Mouse (Mus musculus): ENCODE data around the gene Dab2ip. TPM values are rescaled to one million over a fixed set of nuclear protein-coding genes. Genes with fewer than 3 reads are reported as not detected.

Gene Dab2ip
- total and polyA plus RNA-seq, 3 experiments: 4.9 to 15.6 (median 7.8) TPM

DNA sequence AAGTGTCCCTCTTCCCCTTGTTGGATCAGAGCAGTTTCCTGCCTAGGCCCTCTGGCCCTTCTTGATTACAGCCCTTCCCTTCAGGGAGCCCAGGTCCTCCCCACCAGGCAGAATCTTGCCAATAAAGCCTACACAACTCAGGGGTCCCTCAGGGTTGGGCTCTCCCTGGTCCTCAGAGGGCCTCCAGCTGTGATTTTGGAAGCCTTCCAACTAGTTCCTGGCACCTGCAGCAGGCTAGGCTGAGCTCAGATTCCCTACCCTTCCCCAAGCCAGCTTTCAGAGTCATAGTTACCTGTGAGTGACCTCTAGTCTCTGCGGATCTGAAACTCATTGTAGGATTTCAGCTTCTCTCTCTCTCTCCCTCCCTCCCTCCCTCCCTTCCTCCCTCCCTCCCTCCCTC lies 47.1 kb upstream of the Dab2ip start:
- no peaks in the 10 kb centered on the region for H3K27me3 ChIP-seq (replicated peaks)
- no peaks in the 10 kb centered on the region for H3K9me3 ChIP-seq (replicated peaks; ENCODE audit: low read length)
- no peak overlapping the region for H3K4me2 ChIP-seq (ENCODE audit: insufficient read depth, low read depth, poor library complexity, severe bottlenecking)
- no peak overlapping the region for H3K9ac ChIP-seq (ENCODE audit: insufficient read depth, low read depth)
- H3K4me1 ChIP-seq (ENCODE audit: control insufficient read depth in 1 of 2, insufficient read depth in 2 of 2): peaks cover 10 to 45% of the 10 kb centered on the region in 2 experiments
- H3K79me2 ChIP-seq (replicated peaks; ENCODE audit: control insufficient read depth, extremely low read depth, insufficient read depth, poor library complexity, severe bottlenecking): no peaks in the 10 kb centered on the region
- DNase-seq (ENCODE audit: extremely low read depth): no peak
- dilution Hi-C loops (cut with MboI; ENCODE audit: extremely low pct_ligation_motif_present, extremely low pct_unique_long_range_greater_than_20kb, low sequenced_read_pairs): no loop called here
- in situ Hi-C loops (cut with MboI; ENCODE audit: low pct_ligation_motif_present, low pct_unique_long_range_greater_than_20kb, low sequenced_read_pairs): no loop called here
- TF ChIP-seq IRF4 (IDR thresholded peaks at IDR 0.05; ENCODE audit: low read depth, low read length) (no peak), JUN (IDR thresholded peaks at IDR 0.05; ENCODE audit: insufficient read depth, low read depth, low read length) (no peak), GABPA (IDR thresholded peaks at IDR 0.05; ENCODE audit: insufficient replicate concordance, low read depth, low read length) (no peak), RCOR1 (conservative IDR thresholded peaks at IDR 0.05; ENCODE audit: low read depth, low read length) (no peak), MEF2A (IDR thresholded peaks at IDR 0.05; ENCODE audit: borderline replicate concordance, low read depth, low read length) (no peak), POLR2AphosphoS2 (IDR thresholded peaks at IDR 0.05; ENCODE audit: low read depth, low read length) (no peak), USF1 (IDR thresholded peaks at IDR 0.05; ENCODE audit: low read depth, low read length) (no peak)
- no peak overlapping the region for H3K27ac ChIP-seq (ENCODE audit: insufficient read depth, low read depth)
- no peak overlapping the region for H3K4me3 ChIP-seq (replicated peaks in 1 of 3; ENCODE audit: low read depth in 2 of 3, low read length in 2 of 3, poor library complexity in 1 of 3)
- H3K36me3 ChIP-seq (replicated peaks in 1 of 2; ENCODE audit: control insufficient read depth in 1 of 2, insufficient read depth in 1 of 2, low read length in 1 of 2): no peaks in the 10 kb centered on the region

DNA sequence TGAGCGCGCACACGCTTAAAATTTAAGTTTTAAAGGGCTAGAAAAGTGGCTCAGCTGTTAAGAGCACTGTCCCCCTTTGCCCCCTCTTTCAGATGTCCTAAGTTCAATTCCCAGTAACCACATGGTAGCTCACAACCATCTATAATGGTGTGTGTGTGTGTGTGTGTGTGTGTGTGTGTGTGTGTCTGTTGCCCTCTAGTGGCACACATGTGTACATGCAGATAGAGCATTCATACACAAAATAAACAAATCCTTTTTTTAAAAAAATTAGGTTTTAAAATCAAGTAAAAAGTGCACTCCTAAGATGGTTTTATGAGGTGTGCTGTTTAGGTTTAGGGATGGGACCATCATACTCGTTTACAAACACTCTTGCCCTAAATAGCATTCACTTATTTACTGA lies 45.8 kb upstream of the Dab2ip start:
- TF ChIP-seq ZNF384 (IDR thresholded peaks at IDR 0.05; ENCODE audit: low read depth, low read length) (no peak; the same call in 1 of the 2 replicates), SMC3 (IDR thresholded peaks at IDR 0.05; ENCODE audit: low read depth, low read length) (peak; percentile 74), POLR2A (IDR thresholded peaks at IDR 0.05; ENCODE audit: low read depth, low read length) (no peak), ZKSCAN1 (IDR thresholded peaks at IDR 0.05; ENCODE audit: borderline replicate concordance, low read depth, low read length) (no peak), MYC (IDR thresholded peaks at IDR 0.05; ENCODE audit: low read depth, low read length) (0 out of 2 replicates have a peak, but pooled peaks have one; percentile 16), CTCF (conservative IDR thresholded peaks at IDR 0.05 in 1 of 2, IDR thresholded peaks at IDR 0.05 in 1 of 2; ENCODE audit: low read depth in 2 of 2, low read length in 2 of 2) (peak; percentile 20 to 68; a peak in 3 of 4 replicates), RAD21 (IDR thresholded peaks at IDR 0.05; ENCODE audit: low read depth, low read length) (peak; percentile 71), MAX (IDR thresholded peaks at IDR 0.05; ENCODE audit: low read length) (no peak), HCFC1 (IDR thresholded peaks at IDR 0.05; ENCODE audit: low read depth, low read length) (no peak), CHD1 (IDR thresholded peaks at IDR 0.05; ENCODE audit: low read depth, low read length) (no peak), NRF1 (IDR thresholded peaks at IDR 0.05; ENCODE audit: low read depth, low read length) (no peak)
- in situ Hi-C loops (cut with MboI; ENCODE audit: low pct_ligation_motif_present, low pct_unique_long_range_greater_than_20kb, low sequenced_read_pairs) (no loop called here), dilution Hi-C loops (cut with MboI; ENCODE audit: extremely low pct_ligation_motif_present, extremely low pct_unique_long_range_greater_than_20kb, low sequenced_read_pairs) (no loop called here)
- no peak overlapping the region for H3K4me2 ChIP-seq (ENCODE audit: insufficient read depth, low read depth, poor library complexity, severe bottlenecking)
- no peaks in the 10 kb centered on the region for H3K27me3 ChIP-seq (replicated peaks)
- no peaks in the 10 kb centered on the region for H3K9me3 ChIP-seq (replicated peaks; ENCODE audit: low read length)
- H3K4me3 ChIP-seq (replicated peaks in 1 of 3; ENCODE audit: low read depth in 2 of 3, low read length in 2 of 3, poor library complexity in 1 of 3): no peak overlapping the region
- H3K4me1 ChIP-seq (ENCODE audit: control insufficient read depth in 1 of 2, insufficient read depth in 2 of 2): peaks cover 4 to 34% of the 10 kb centered on the region in 2 experiments; a peak in 3 of 4 replicates
- H3K27ac ChIP-seq (ENCODE audit: insufficient read depth, low read depth): no peak overlapping the region
- H3K9ac ChIP-seq (ENCODE audit: insufficient read depth, low read depth): no peak overlapping the region
- H3K36me3 ChIP-seq (replicated peaks in 1 of 2; ENCODE audit: control insufficient read depth in 1 of 2, insufficient read depth in 1 of 2, low read length in 1 of 2): no peaks in the 10 kb centered on the region
- H3K79me2 ChIP-seq (replicated peaks; ENCODE audit: control insufficient read depth, extremely low read depth, insufficient read depth, poor library complexity, severe bottlenecking): no peaks in the 10 kb centered on the region
- DNase-seq (ENCODE audit: extremely low read depth): no peak
